Mouse (Mus musculus) embryonic fibroblast, embryonic 13.5 days (primary cell): ENCODE measurements around the gene Gng8. TPM values are rescaled to one million over a fixed set of nuclear protein-coding genes. Genes with fewer than 3 reads are reported as not detected.
A peak's percentile ranks its signal among the peaks of the same experiment; 100 is the strongest.

Source experiments
- H3K27ac ChIP-seq: 2 replicates; pipeline ENCODE4 v1.5.1; 2012; ENCODE audit warnings: low read length, control low read depth, inconsistent platforms; ENCODE audit not compliant: insufficient read depth
- H3K4me1 ChIP-seq: 2 replicates; pipeline ENCODE4 v1.6.1; 2011; ENCODE audit warnings: low read length; ENCODE audit not compliant: control insufficient read depth, insufficient read depth
- H3K4me3 ChIP-seq: 2 replicates; pipeline ENCODE4 v1.5.1; 2011; ENCODE audit warnings: mild to moderate bottlenecking, control low read depth, low read length; ENCODE audit not compliant: insufficient read depth
- CTCF ChIP-seq: IDR thresholded peaks from 2 replicates; pipeline ENCODE4 v1.5.1; 2011; ENCODE audit warnings: mild to moderate bottlenecking, control low read depth, low read length, moderate library complexity, borderline replicate concordance; ENCODE audit not compliant: insufficient read depth
- POLR2A ChIP-seq: IDR thresholded peaks from 2 replicates; pipeline ENCODE4 v1.6.1; 2011; ENCODE audit warnings: low read depth, mild to moderate bottlenecking, control low read depth, low read length, moderate library complexity
- polyA plus RNA-seq: library from polyadenylated mRNA; stranded (reverse); fragments of >200 nt; gene quantifications from 2 replicates; pipeline ENCODE4 v1.2.4, GENCODE M21; 2011; ENCODE audit warnings: low read depth; ENCODE audit not compliant: missing spikeins, insufficient read length

Gene Gng8
- polyA plus RNA-seq: 24.1 and 24.7 TPM in 2 replicates

DNA sequence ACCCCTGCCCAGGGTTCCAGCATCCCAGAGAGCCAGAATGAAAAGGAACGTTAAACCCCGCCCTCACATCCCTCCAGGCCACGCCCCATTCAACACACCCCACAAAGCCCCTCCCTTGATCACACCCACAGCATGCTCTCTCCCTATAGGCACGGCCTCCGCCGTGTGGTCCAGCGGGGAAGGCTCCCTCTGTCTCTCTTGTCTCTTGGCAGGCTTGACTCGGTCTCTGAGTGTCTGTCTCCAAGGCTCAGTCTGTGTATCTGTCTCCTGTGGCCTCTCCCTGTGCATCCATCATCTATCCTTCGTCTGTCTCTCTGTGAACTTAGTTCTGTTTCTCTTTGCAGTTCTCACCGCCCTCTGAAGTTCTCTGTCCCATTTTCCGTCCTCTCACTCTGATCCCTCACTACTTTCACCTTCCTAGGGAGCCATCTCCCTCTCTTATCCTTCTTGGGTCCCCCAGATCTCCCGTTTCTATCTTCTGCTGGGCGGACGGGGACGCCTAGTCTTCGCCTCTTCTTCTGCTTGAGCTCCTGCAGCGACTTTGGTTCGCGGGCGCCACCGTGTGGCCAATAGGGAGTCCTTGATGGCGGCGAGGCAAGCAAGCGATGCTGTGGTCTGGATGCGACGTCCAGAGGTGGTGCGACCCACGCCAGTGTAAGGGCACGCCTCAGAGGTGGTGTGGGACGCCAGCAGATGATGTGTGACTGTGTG is at the start of gene Gng8:
TSS of gene Gng8 (plus strand) at position 146 of the 711 bp plus-strand sequence.
- Histone ChIP-seq H3K4me3 (peak within 1 kb of the TSS; percentile 33), H3K4me1 (no peaks in the 10 kb centered on the region; the same call in 1 of the 2 replicates), H3K27ac (peak within 1 kb of the TSS; percentile 98)
- TF ChIP-seq POLR2A (peak; percentile 91), CTCF (peak; percentile 95)

DNA sequence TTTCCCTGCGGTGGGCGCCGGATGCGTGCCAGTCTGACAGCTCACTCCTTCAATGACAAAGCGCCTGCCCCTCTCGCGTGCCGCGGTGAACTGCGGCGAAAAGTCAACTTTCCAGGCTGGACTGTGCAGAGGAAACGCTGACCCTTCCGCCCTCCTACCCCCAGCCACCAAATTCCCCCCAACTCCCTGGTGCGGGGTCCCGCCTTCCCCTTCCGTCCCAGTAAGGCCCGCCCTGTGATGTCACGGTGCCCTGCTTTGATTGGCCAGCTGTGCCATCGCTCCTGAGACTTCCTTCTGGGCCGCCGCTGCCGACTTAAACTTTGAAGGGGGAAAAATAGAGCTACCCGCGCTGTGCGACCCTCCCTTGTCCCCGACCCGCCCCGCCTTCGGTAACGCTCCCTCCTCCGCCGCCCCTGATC is 48.9 kb upstream of the Gng8 start, which contains the start of gene Prkd2:
TSS of gene Prkd2 (plus strand) at position 258 of the 419 bp plus-strand sequence.
- H3K27ac ChIP-seq: peak within 1 kb of the TSS; percentile 55
- H3K4me1 ChIP-seq: peaks cover 2% of the 10 kb centered on the region; the same call in 1 of the 2 replicates
- TF ChIP-seq POLR2A (peak; percentile 65), CTCF (no peak)
- H3K4me3 ChIP-seq: peak within 1 kb of the TSS; percentile 59

DNA sequence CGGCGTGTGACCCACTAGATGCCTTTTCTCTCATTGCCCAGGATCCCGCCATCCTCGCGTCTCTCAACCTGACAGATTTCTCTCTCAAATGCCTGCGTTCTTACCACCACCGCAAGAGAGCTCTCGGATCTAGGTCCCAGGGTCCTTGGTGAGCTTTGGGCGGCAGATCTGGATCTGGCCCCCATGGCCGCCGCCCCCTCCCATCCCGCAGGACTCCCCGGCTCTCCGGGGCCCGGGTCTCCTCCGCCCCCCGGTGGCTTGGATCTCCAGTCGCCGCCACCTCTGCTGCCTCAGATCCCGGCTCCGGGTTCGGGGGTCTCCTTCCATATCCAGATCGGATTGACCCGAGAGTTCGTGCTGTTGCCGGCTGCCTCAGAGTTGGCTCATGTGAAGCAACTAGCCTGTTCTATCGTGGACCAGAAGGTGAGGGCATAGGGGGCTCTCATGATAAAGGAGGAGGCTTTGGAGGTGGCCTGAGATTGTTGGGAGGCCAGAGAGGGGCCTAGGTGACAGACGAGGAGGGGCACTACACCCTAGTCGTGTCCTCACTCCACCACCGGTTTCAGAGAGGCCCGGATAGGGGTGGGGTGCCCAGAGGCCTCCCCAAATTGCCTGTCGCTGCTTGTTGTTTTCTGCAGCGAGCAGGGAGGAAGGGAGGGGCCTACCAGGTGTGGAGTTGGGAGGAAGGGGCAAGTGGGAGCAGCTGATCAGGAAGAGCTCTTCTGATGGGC is 48.0 kb upstream of the Gng8 start:
- peak overlapping the region; percentile 55 for H3K27ac ChIP-seq

DNA sequence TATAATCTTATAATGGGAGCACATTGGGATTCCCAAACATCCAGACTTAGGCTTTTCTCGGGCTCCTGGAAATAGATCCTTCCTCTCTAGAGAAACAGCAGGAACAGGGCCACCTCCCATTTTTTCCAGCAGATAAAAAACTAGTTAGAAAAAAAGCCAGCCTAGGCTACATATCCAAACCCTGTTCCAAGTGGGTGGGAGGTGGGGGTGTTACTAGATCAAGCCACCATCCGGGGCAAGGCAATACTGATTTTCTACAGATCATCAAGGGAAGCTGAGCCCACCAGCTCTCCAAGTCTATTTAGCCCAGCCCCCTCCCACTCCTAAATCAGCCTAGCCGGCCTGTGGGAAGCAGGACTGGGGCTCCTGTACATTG is 46.9 kb upstream of the Gng8 start:
- TF ChIP-seq CTCF: no peak
- no peak for TF ChIP-seq POLR2A
- peak overlapping the region; percentile 59 for H3K4me3 ChIP-seq
- peaks cover 2% of the 10 kb centered on the region; the same call in 1 of the 2 replicates for H3K4me1 ChIP-seq
- H3K27ac ChIP-seq: 0 out of 2 replicates have a peak overlapping the region, but pooled peaks have one; percentile 14

More for the DNA sequence above, 48.0 kb upstream of the Gng8 start:
- TF ChIP-seq CTCF (no peak), POLR2A (no peak)
- H3K4me1 ChIP-seq: peaks cover 2% of the 10 kb centered on the region; the same call in 1 of the 2 replicates
- peak overlapping the region; percentile 59 for H3K4me3 ChIP-seq

DNA sequence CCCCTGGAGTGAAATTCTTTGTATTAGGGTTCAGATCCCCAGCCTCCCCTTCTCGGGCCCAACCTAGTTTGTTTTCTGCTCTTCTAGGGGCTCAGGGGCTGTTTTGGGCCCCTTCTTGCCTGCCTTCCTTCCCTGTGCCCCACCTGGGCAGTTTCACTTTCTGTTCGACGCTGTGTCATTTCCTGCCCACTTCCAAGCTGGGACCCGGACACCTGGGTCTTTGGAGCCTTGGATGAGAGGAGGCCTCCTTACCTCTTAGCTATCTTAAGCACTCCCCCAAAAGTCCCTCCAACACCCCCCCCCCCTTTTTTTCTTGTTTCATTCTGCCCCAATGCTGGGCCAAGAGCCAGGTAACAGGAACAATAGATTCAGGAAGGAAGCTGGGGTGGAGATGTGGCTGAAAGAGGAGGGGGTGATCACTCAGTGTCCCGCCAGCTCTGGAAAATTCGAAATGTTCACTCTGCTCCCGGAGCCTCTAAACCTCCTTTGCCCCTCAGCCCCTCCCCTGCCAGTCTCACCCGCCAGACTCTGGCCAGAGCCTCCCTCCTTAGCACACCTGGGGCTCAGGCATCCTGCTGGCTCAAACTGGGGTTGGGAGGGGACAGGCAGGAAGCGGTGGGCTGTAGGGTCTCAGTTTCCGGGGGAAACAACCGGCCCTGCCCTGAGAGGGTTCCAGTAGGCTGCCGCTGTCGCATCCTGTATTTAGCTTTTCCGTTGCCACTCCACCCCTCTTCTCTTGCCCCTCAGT is 46.3 kb upstream of the Gng8 start:
- Histone ChIP-seq H3K4me3 (peak overlapping the region; percentile 59), H3K4me1 (peaks cover 2% of the 10 kb centered on the region; the same call in 1 of the 2 replicates), H3K27ac (0 out of 2 replicates have a peak overlapping the region, but pooled peaks have one; percentile 14)
- TF ChIP-seq POLR2A (no peak), CTCF (no peak)

DNA sequence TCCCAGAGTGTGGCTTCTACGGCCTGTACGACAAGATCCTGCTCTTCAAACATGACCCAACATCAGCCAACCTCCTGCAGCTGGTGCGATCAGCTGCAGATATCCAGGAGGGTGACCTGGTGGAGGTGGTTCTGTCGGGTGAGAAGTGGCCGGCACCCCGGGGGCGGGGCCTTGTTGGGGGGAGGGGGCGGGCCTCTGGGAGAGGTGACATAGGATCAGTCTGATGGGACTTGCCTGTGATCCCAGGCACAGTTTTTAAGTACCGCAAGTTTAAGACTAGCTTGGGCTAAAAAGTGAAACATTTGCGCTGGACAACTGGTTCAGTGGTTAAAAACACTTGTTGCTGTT is 45.8 kb upstream of the Gng8 start:
- H3K4me1 ChIP-seq: peaks cover 2% of the 10 kb centered on the region; the same call in 1 of the 2 replicates
- H3K27ac ChIP-seq: no peak overlapping the region
- H3K4me3 ChIP-seq: peak overlapping the region; percentile 59; the same call in 1 of the 2 replicates
- TF ChIP-seq POLR2A: no peak
- no peak for TF ChIP-seq CTCF

DNA sequence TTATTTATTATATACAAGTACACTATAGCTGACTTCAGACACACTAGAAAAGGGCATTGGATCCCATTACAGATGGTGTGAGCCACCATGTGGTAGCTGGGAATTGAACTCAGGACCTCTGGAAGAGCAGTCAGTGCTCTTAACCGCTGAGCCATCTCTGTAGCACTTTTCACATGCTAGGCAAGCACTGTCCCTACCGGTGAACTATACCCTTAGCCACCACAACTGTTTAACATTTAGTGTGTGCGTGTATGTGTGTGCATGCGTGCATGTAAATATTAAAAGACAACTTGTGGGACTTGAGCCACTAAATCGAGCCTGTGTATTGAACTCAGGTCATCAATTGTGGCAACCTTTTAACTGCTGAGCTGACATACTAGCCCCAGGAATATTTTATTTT is 44.8 kb upstream of the Gng8 start:
- Histone ChIP-seq H3K4me1 (peaks cover 2% of the 10 kb centered on the region; the same call in 1 of the 2 replicates), H3K27ac (no peak overlapping the region), H3K4me3 (no peak overlapping the region)
- TF ChIP-seq POLR2A (no peak), CTCF (no peak)

DNA sequence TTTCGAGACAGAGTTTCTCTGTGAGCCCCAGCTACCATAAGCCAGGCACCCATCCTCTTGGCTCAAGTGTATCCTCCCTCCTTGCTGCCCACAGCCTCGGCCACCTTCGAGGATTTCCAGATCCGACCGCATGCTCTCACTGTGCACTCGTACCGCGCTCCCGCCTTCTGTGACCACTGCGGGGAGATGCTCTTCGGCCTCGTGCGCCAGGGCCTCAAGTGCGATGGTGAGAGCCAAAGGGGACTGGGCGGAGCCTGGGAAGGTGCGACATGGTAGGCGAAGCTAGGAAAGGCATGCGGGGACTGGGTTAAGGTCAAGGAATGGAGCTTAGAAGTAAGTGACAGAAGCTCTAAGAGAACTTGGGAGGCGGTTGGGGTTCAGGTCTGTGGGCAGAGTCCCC is 44.1 kb upstream of the Gng8 start:
- H3K4me3 ChIP-seq: no peak overlapping the region
- no peaks in the 10 kb centered on the region for H3K4me1 ChIP-seq
- TF ChIP-seq POLR2A (no peak), CTCF (no peak)

DNA sequence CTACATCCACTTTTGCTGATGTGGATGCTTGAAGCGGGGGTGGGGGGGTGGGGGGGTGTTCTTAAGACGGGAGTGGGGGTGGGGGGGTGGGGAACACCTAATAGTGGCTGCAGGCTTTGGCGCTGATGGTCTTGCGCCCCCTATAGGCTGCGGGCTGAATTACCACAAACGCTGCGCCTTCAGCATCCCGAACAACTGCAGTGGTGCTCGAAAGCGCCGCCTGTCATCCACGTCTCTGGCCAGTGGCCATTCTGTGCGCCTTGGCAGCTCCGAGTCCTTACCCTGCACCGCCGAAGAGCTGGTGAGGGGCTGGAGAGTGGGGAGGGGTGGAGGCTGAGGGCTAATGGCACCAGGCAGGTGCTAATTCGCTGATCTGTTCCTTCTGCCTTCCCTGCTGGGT is 43.0 kb upstream of the Gng8 start:
- Histone ChIP-seq H3K27ac (no peak overlapping the region), H3K4me1 (no peaks in the 10 kb centered on the region), H3K4me3 (no peak overlapping the region)
- TF ChIP-seq CTCF: peak; percentile 48; the same call in 1 of the 2 replicates
- no peak for TF ChIP-seq POLR2A

More for the DNA sequence above, 44.1 kb upstream of the Gng8 start:
- H3K27ac ChIP-seq: no peak overlapping the region
